Mouse (Mus musculus): ENCODE results near the gene Dapk3. TPM values are rescaled to one million over a fixed set of nuclear protein-coding genes. Genes with fewer than 3 reads are reported as not detected.
"Not testable (repeated sequence)": the region's sequence is repeated elsewhere in the genome, so short reads cannot be mapped to it uniquely, and the experiment has no call there.

Gene Dapk3
- polyA plus RNA-seq, 1 experiment from 2014 or later, result 45.6 TPM

GRCm38 (mm10) chr10:81216810-81217209, 34.0 kb downstream of the Dapk3 start:
- Histone ChIP-seq H3K27ac (ENCODE audit: low read depth, low read length) (no peak overlapping the region), H3K9ac (ENCODE audit: low read depth, low read length) (no peak overlapping the region), H3K4me3 (ENCODE audit: low read depth, low read length) (no peak overlapping the region), H3K27me3 (replicated peaks; ENCODE audit: control insufficient read depth, insufficient read depth, low read length) (peaks cover 2% of the 10 kb centered on the region), H3K4me1 (replicated peaks; ENCODE audit: control insufficient read depth, insufficient read depth, low read length) (no peaks in the 10 kb centered on the region), H3K4me2 (no peak overlapping the region), H3K9me3 (ENCODE audit: control insufficient read depth, low read length) (no peaks in the 10 kb centered on the region), H3K36me3 (ENCODE audit: control insufficient read depth, insufficient read depth, low read length) (no peaks in the 10 kb centered on the region)
- DNase-seq (ENCODE audit: low spot score) (no peak), ATAC-seq (replicated peaks; ENCODE audit: low FRiP score) (no peak)
- 78% methylated on average over 6 of the region's 6 CpGs for whole genome bisulfite sequencing

DNA sequence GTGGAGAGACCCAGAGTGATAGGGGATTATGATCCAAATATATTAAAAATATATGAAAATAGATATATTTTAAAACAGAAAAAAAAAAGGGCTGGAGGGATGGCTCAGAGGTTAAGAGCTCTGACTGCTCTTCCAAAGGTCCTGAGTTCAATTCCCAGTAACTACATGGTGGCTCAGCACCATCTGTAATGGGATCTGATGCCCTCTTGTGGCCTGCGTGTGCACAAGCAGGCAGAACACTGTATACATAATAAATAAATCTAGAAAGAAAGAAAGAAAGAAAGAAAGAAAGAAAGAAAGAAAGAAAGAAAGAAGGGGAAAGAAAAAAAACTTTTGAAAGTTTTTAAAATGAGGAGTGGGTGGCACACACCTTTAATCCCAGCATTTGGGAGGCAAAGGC, 34.5 kb downstream of the Dapk3 start:
- not testable (repeated sequence) for H3K27me3 ChIP-seq (replicated peaks; ENCODE audit: control insufficient read depth, insufficient read depth, low read length); DNase-seq (ENCODE audit: low spot score); H3K4me1 ChIP-seq (replicated peaks; ENCODE audit: control insufficient read depth, insufficient read depth, low read length); H3K27ac ChIP-seq (ENCODE audit: low read depth, low read length); H3K36me3 ChIP-seq (ENCODE audit: control insufficient read depth, insufficient read depth, low read length); ATAC-seq (replicated peaks; ENCODE audit: low FRiP score); H3K4me3 ChIP-seq (ENCODE audit: low read depth, low read length); H3K9ac ChIP-seq (ENCODE audit: low read depth, low read length); H3K4me2 ChIP-seq; H3K9me3 ChIP-seq (ENCODE audit: control insufficient read depth, low read length)
- WGBS, result 7% methylated on average over 1 of the region's 1 CpGs

DNA sequence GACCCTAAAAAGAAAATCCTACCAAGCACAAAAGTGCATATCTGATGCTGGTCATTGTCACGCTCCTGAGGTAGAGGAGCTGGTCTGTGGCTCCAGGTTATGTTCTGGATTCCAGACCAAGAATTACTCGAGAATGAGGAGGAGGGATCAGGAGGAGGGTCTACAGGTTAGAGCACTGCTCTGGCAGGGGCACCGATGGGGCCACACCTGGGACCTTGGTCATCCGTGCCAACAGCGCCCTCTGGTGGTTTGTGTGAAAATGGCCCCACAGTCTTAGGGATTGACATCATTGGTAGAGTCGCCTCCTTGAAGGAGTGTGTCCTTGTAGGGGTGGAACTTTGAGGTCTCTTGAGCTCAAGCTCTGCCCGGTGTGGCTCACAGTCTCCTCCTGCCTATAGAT, 35.2 kb downstream of the Dapk3 start:
- ATAC-seq (replicated peaks; ENCODE audit: low FRiP score) (peak; percentile 64), DNase-seq (ENCODE audit: low spot score) (no peak)
- Histone ChIP-seq H3K4me3 (ENCODE audit: low read depth, low read length) (no peak overlapping the region), H3K27me3 (replicated peaks; ENCODE audit: control insufficient read depth, insufficient read depth, low read length) (peaks cover 2% of the 10 kb centered on the region), H3K9ac (ENCODE audit: low read depth, low read length) (no peak overlapping the region), H3K27ac (ENCODE audit: low read depth, low read length) (no peak overlapping the region), H3K36me3 (ENCODE audit: control insufficient read depth, insufficient read depth, low read length) (no peaks in the 10 kb centered on the region), H3K4me2 (no peak overlapping the region), H3K4me1 (replicated peaks; ENCODE audit: control insufficient read depth, insufficient read depth, low read length) (no peaks in the 10 kb centered on the region), H3K9me3 (ENCODE audit: control insufficient read depth, low read length) (no peaks in the 10 kb centered on the region)
- WGBS, result 24% methylated on average over 7 of the region's 7 CpGs

- Histone ChIP-seq H3K4me3 (ENCODE audit: low read depth, low read length) (no peak overlapping the region), H3K9me3 (ENCODE audit: control insufficient read depth, low read length) (no peaks in the 10 kb centered on the region), H3K27me3 (replicated peaks; ENCODE audit: control insufficient read depth, insufficient read depth, low read length) (peaks cover 3% of the 10 kb centered on the region), H3K9ac (ENCODE audit: low read depth, low read length) (no peak overlapping the region), H3K4me2 (no peak overlapping the region), H3K4me1 (replicated peaks; ENCODE audit: control insufficient read depth, insufficient read depth, low read length) (no peaks in the 10 kb centered on the region), H3K27ac (ENCODE audit: low read depth, low read length) (no peak overlapping the region), H3K36me3 (ENCODE audit: control insufficient read depth, insufficient read depth, low read length) (no peaks in the 10 kb centered on the region)
- ATAC-seq (replicated peaks; ENCODE audit: low FRiP score), result no peak
- 68% methylated on average over 5 of the region's 5 CpGs for whole genome bisulfite sequencing
- DNase-seq (ENCODE audit: low spot score), result no peak
Observed at GRCm38 (mm10) chr10:81221402-81222015, 38.7 kb downstream of the Dapk3 start.

- not testable (repeated sequence) for H3K4me3 ChIP-seq (ENCODE audit: low read depth, low read length); ATAC-seq (replicated peaks; ENCODE audit: low FRiP score); H3K4me1 ChIP-seq (replicated peaks; ENCODE audit: control insufficient read depth, insufficient read depth, low read length); H3K9ac ChIP-seq (ENCODE audit: low read depth, low read length); H3K27ac ChIP-seq (ENCODE audit: low read depth, low read length); H3K36me3 ChIP-seq (ENCODE audit: control insufficient read depth, insufficient read depth, low read length); H3K9me3 ChIP-seq (ENCODE audit: control insufficient read depth, low read length); H3K4me2 ChIP-seq; DNase-seq (ENCODE audit: low spot score)
- WGBS, result 38% methylated on average over 2 of the region's 2 CpGs
- H3K27me3 ChIP-seq (replicated peaks; ENCODE audit: control insufficient read depth, insufficient read depth, low read length), result peaks cover 12% of the 10 kb centered on the region
Observed at GRCm38 (mm10) chr10:81223731-81224130, 40.9 kb downstream of the Dapk3 start.

DNA sequence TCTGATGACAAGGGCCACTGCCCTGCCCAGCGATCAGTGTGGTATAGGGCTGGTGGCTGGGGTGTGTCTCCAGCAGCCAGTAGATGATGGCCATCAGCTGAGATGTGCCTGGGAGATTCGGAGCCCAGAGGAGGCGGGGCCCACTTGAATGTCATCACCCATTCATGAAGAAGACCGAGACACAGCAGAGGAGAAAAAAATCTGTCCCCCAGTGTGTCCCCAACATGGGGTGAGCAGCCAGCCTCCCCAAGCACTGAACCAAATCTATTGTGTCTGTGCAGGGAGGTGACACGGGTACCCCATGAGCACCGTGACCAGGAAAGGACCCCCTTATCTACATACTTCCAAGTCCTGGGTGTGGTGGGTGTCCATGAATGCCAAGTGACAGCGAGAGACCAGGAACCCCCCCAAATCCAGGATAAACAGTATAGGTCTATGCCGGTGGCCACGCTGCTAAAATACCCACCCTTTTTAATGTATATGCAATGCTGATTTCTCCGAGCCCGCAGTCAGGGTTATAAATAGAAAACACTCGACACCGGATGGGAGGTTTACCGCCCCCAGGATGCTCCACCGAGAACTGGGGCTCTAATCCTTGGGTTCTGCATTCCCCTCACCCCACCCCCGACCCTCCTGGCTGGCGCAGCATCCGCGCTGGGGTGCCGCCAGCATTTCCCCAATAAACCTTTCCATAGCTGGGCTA, 47.1 kb downstream of the Dapk3 start:
- no peak overlapping the region for H3K9ac ChIP-seq (ENCODE audit: low read depth, low read length)
- no peaks in the 10 kb centered on the region for H3K36me3 ChIP-seq (ENCODE audit: control insufficient read depth, insufficient read depth, low read length)
- DNase-seq (ENCODE audit: low spot score) (no peak), ATAC-seq (replicated peaks; ENCODE audit: low FRiP score) (no peak)
- H3K27me3 ChIP-seq (replicated peaks; ENCODE audit: control insufficient read depth, insufficient read depth, low read length), result peaks cover 48% of the 10 kb centered on the region
- 15% methylated on average over 20 of the region's 20 CpGs for WGBS
- no peak overlapping the region for H3K27ac ChIP-seq (ENCODE audit: low read depth, low read length)
- H3K4me3 ChIP-seq (ENCODE audit: low read depth, low read length), result no peak overlapping the region
- peaks cover 10% of the 10 kb centered on the region for H3K4me1 ChIP-seq (replicated peaks; ENCODE audit: control insufficient read depth, insufficient read depth, low read length)
- H3K4me2 ChIP-seq, result no peak overlapping the region
- no peaks in the 10 kb centered on the region for H3K9me3 ChIP-seq (ENCODE audit: control insufficient read depth, low read length)

- Histone ChIP-seq H3K4me1 (replicated peaks; ENCODE audit: control insufficient read depth, insufficient read depth, low read length) (peaks cover 10% of the 10 kb centered on the region), H3K36me3 (ENCODE audit: control insufficient read depth, insufficient read depth, low read length) (no peaks in the 10 kb centered on the region), H3K27me3 (replicated peaks; ENCODE audit: control insufficient read depth, insufficient read depth, low read length) (peaks cover 50% of the 10 kb centered on the region), H3K4me2 (no peak within 1 kb of the TSS), H3K4me3 (ENCODE audit: low read depth, low read length) (no peak within 1 kb of the TSS; the same call in 1 of the 2 replicates), H3K9ac (ENCODE audit: low read depth, low read length) (no peak within 1 kb of the TSS), H3K9me3 (ENCODE audit: control insufficient read depth, low read length) (no peaks in the 10 kb centered on the region), H3K27ac (ENCODE audit: low read depth, low read length) (no peak within 1 kb of the TSS)
- no peak for ATAC-seq (replicated peaks; ENCODE audit: low FRiP score)
- WGBS, result 12% methylated on average over 27 of the region's 27 CpGs
- no peak for DNase-seq (ENCODE audit: low spot score)
Observed at GRCm38 (mm10) chr10:81230438-81231332, 47.9 kb downstream of the Dapk3 start, which contains the start of gene Atcay. Atcay (minus strand) TSS chr10:81230833.

- Histone ChIP-seq H3K4me1 (replicated peaks; ENCODE audit: control insufficient read depth, insufficient read depth, low read length) (peaks cover 10% of the 10 kb centered on the region), H3K9ac (ENCODE audit: low read depth, low read length) (no peak overlapping the region), H3K4me2 (no peak overlapping the region), H3K4me3 (ENCODE audit: low read depth, low read length) (no peak overlapping the region), H3K27me3 (replicated peaks; ENCODE audit: control insufficient read depth, insufficient read depth, low read length) (peaks cover 53% of the 10 kb centered on the region), H3K27ac (ENCODE audit: low read depth, low read length) (no peak overlapping the region), H3K36me3 (ENCODE audit: control insufficient read depth, insufficient read depth, low read length) (no peaks in the 10 kb centered on the region), H3K9me3 (ENCODE audit: control insufficient read depth, low read length) (no peaks in the 10 kb centered on the region)
- 51% methylated on average over 7 of the region's 7 CpGs for whole genome bisulfite sequencing
- ATAC-seq (replicated peaks; ENCODE audit: low FRiP score) (no peak), DNase-seq (ENCODE audit: low spot score) (no peak)
Observed at GRCm38 (mm10) chr10:81231436-81231835, 48.6 kb downstream of the Dapk3 start.

All from liver, embryonic 11.5 days (tissue).